Mouse (Mus musculus): ENCODE measurements at regions not wholly inside any gene's neighbourhood (a gene's known extent, or its start where the extent isn't known, plus 50 kb on each side); places are given as distances from the start of the nearest gene placed in this dataset.

- no peak for ATAC-seq
Measured at GRCm38 (mm10) chr16:93130622-93131021, 304.7 kb upstream of the Runx1 start.

GRCm38 (mm10) chr16:93123707-93124106 lies 297.8 kb upstream of the Runx1 start:
- Histone ChIP-seq H3K9me3 (replicated peaks) (no peaks in the 10 kb centered on the region), H3K9ac (no peak overlapping the region), H3K27ac (no peak overlapping the region), H3K4me1 (no peaks in the 10 kb centered on the region), H3K36me3 (ENCODE audit: poor library complexity, severe bottlenecking) (no peaks in the 10 kb centered on the region), H3K4me2 (no peak overlapping the region), H3K27me3 (no peaks in the 10 kb centered on the region), H3K4me3 (no peak overlapping the region)
- no peak for ATAC-seq
- WGBS = 90% methylated on average over 7 of the region's 8 CpGs

More at GRCm38 (mm10) chr16:93130622-93131021, 304.7 kb upstream of the Runx1 start:
- H3K9ac ChIP-seq = no peak overlapping the region
- H3K4me3 ChIP-seq = no peak overlapping the region
- H3K27me3 ChIP-seq = no peaks in the 10 kb centered on the region
- H3K36me3 ChIP-seq (ENCODE audit: poor library complexity, severe bottlenecking) = no peaks in the 10 kb centered on the region
- no peaks in the 10 kb centered on the region for H3K9me3 ChIP-seq (replicated peaks)
- no peaks in the 10 kb centered on the region for H3K4me1 ChIP-seq
- H3K27ac ChIP-seq = no peak overlapping the region
- 85% methylated on average over 6 of the region's 6 CpGs for WGBS
- H3K4me2 ChIP-seq = no peak overlapping the region

- Histone ChIP-seq H3K27me3 (no peaks in the 10 kb centered on the region), H3K4me2 (no peak overlapping the region), H3K4me1 (peaks cover 6% of the 10 kb centered on the region), H3K4me3 (no peak overlapping the region), H3K36me3 (ENCODE audit: poor library complexity, severe bottlenecking) (no peaks in the 10 kb centered on the region), H3K27ac (no peak overlapping the region), H3K9ac (no peak overlapping the region), H3K9me3 (replicated peaks) (no peaks in the 10 kb centered on the region)
- WGBS = 40% methylated on average over 16 of the region's 16 CpGs
- peak; percentile 41; the same call in 1 of the 2 replicates for ATAC-seq
Measured at GRCm38 (mm10) chr16:93116111-93116969, 290.4 kb upstream of the Runx1 start.

- Histone ChIP-seq H3K36me3 (ENCODE audit: poor library complexity, severe bottlenecking) (no peaks in the 10 kb centered on the region), H3K27me3 (no peaks in the 10 kb centered on the region), H3K9ac (no peak overlapping the region), H3K4me1 (no peaks in the 10 kb centered on the region), H3K27ac (no peak overlapping the region), H3K4me2 (no peak overlapping the region), H3K9me3 (replicated peaks) (no peaks in the 10 kb centered on the region), H3K4me3 (no peak overlapping the region)
- ATAC-seq = no peak
- 73% methylated on average over 3 of the region's 3 CpGs for WGBS
Measured at GRCm38 (mm10) chr16:93110912-93111311, 285.0 kb upstream of the Runx1 start.

- H3K36me3 ChIP-seq (ENCODE audit: poor library complexity, severe bottlenecking) = no peaks in the 10 kb centered on the region
- H3K9ac ChIP-seq = no peak overlapping the region
- H3K4me2 ChIP-seq = no peak overlapping the region
- H3K4me1 ChIP-seq = no peaks in the 10 kb centered on the region
- H3K27me3 ChIP-seq = no peaks in the 10 kb centered on the region
- no peak overlapping the region for H3K27ac ChIP-seq
- no peak for ATAC-seq
- no peak overlapping the region for H3K4me3 ChIP-seq
- no peaks in the 10 kb centered on the region for H3K9me3 ChIP-seq (replicated peaks)
- 80% methylated on average over 6 of the region's 6 CpGs for WGBS
Measured at GRCm38 (mm10) chr16:93110451-93110850, 284.5 kb upstream of the Runx1 start.

GRCm38 (mm10) chr16:93109683-93110407 lies 283.9 kb upstream of the Runx1 start:
- Histone ChIP-seq H3K4me2 (no peak overlapping the region), H3K4me1 (no peaks in the 10 kb centered on the region), H3K36me3 (ENCODE audit: poor library complexity, severe bottlenecking) (no peaks in the 10 kb centered on the region), H3K27me3 (no peaks in the 10 kb centered on the region), H3K9me3 (replicated peaks) (no peaks in the 10 kb centered on the region), H3K9ac (no peak overlapping the region), H3K4me3 (no peak overlapping the region), H3K27ac (no peak overlapping the region)
- ATAC-seq = no peak
- 94% methylated on average over 12 of the region's 12 CpGs for WGBS

- no peaks in the 10 kb centered on the region for H3K9me3 ChIP-seq (replicated peaks)
- 86% methylated on average over 5 of the region's 5 CpGs for WGBS
- no peaks in the 10 kb centered on the region for H3K27me3 ChIP-seq
- no peaks in the 10 kb centered on the region for H3K4me1 ChIP-seq
- H3K36me3 ChIP-seq (ENCODE audit: poor library complexity, severe bottlenecking) = no peaks in the 10 kb centered on the region
- no peak overlapping the region for H3K4me3 ChIP-seq
- no peak for ATAC-seq
- H3K9ac ChIP-seq = no peak overlapping the region
- H3K27ac ChIP-seq = no peak overlapping the region
- no peak overlapping the region for H3K4me2 ChIP-seq
Measured at GRCm38 (mm10) chr16:93107524-93107845, 281.5 kb upstream of the Runx1 start.

- Histone ChIP-seq H3K9ac (no peak overlapping the region), H3K36me3 (ENCODE audit: poor library complexity, severe bottlenecking) (no peaks in the 10 kb centered on the region), H3K9me3 (replicated peaks) (no peaks in the 10 kb centered on the region), H3K4me3 (no peak overlapping the region), H3K4me1 (no peaks in the 10 kb centered on the region), H3K27me3 (no peaks in the 10 kb centered on the region), H3K27ac (no peak overlapping the region), H3K4me2 (no peak overlapping the region)
- 85% methylated on average over 13 of the region's 13 CpGs for WGBS
- no peak for ATAC-seq
Measured at GRCm38 (mm10) chr16:93106811-93107523, 281.0 kb upstream of the Runx1 start.

GRCm38 (mm10) chr16:93102174-93102573 lies 276.2 kb upstream of the Runx1 start:
- Histone ChIP-seq H3K27me3 (no peaks in the 10 kb centered on the region), H3K4me1 (no peaks in the 10 kb centered on the region), H3K4me3 (no peak overlapping the region), H3K4me2 (no peak overlapping the region), H3K36me3 (ENCODE audit: poor library complexity, severe bottlenecking) (no peaks in the 10 kb centered on the region), H3K27ac (no peak overlapping the region), H3K9ac (no peak overlapping the region), H3K9me3 (replicated peaks) (no peaks in the 10 kb centered on the region)
- ATAC-seq = no peak
- 53% methylated on average over 3 of the region's 3 CpGs for WGBS

- Histone ChIP-seq H3K9ac (no peak overlapping the region), H3K27ac (no peak overlapping the region), H3K27me3 (no peaks in the 10 kb centered on the region), H3K4me2 (no peak overlapping the region), H3K4me1 (no peaks in the 10 kb centered on the region), H3K36me3 (ENCODE audit: poor library complexity, severe bottlenecking) (no peaks in the 10 kb centered on the region), H3K4me3 (no peak overlapping the region), H3K9me3 (replicated peaks) (no peaks in the 10 kb centered on the region)
- peak; percentile 59; the same call in 1 of the 2 replicates for ATAC-seq
- WGBS = 71% methylated on average over 8 of the region's 8 CpGs
Measured at GRCm38 (mm10) chr16:93098057-93098456, 272.1 kb upstream of the Runx1 start.

GRCm38 (mm10) chr16:93096175-93096574 lies 270.2 kb upstream of the Runx1 start:
- Histone ChIP-seq H3K9ac (no peak overlapping the region), H3K4me3 (no peak overlapping the region), H3K27ac (no peak overlapping the region), H3K4me2 (no peak overlapping the region), H3K36me3 (ENCODE audit: poor library complexity, severe bottlenecking) (no peaks in the 10 kb centered on the region), H3K9me3 (replicated peaks) (no peaks in the 10 kb centered on the region), H3K4me1 (peaks cover 5% of the 10 kb centered on the region; the same call in 1 of the 2 replicates), H3K27me3 (no peaks in the 10 kb centered on the region)
- 88% methylated on average over 5 of the region's 5 CpGs for WGBS
- ATAC-seq = no peak

- H3K27ac ChIP-seq = no peak overlapping the region
- H3K36me3 ChIP-seq (ENCODE audit: poor library complexity, severe bottlenecking) = no peaks in the 10 kb centered on the region
- H3K4me2 ChIP-seq = no peak overlapping the region
- no peak for ATAC-seq
- WGBS = 49% methylated on average over 7 of the region's 7 CpGs
- H3K27me3 ChIP-seq = no peaks in the 10 kb centered on the region
- H3K9ac ChIP-seq = no peak overlapping the region
- no peak overlapping the region for H3K4me3 ChIP-seq
- no peaks in the 10 kb centered on the region for H3K9me3 ChIP-seq (replicated peaks)
- H3K4me1 ChIP-seq = peaks cover 5% of the 10 kb centered on the region; the same call in 1 of the 2 replicates
Measured at GRCm38 (mm10) chr16:93092796-93093195, 266.8 kb upstream of the Runx1 start.

All from forebrain, embryonic 13.5 days (tissue).